Mouse (Mus musculus) olfactory bulb, adult 2 months (tissue): ENCODE measurements around the gene Vil1. TPM values are rescaled to one million over a fixed set of nuclear protein-coding genes. Genes with fewer than 3 reads are reported as not detected.

Experiments used
- H3K27ac ChIP-seq: fragments of 200-500 bp; 2 replicates; pipeline ENCODE4 v1.5.1; 2012; ENCODE audit warnings: low read depth, low read length; ENCODE audit not compliant: insufficient read depth
- H3K4me1 ChIP-seq: fragments of 200-500 bp; 2 replicates; pipeline ENCODE4 v1.6.1; 2012; ENCODE audit warnings: low read length; ENCODE audit not compliant: control insufficient read depth, insufficient read depth
- H3K4me3 ChIP-seq: fragments of 200-500 bp; 2 replicates; pipeline ENCODE4 v1.5.1; 2012; ENCODE audit warnings: mild to moderate bottlenecking, low read depth, low read length, moderate library complexity; ENCODE audit not compliant: insufficient read depth
- CTCF ChIP-seq: fragments of 200-500 bp; IDR thresholded peaks from 2 replicates; pipeline ENCODE4 v1.5.1; 2012; ENCODE audit warnings: low read depth, mild to moderate bottlenecking, low read length, moderate library complexity; ENCODE audit not compliant: insufficient read depth
- POLR2A ChIP-seq: fragments of 200-500 bp; IDR thresholded peaks from 2 replicates; pipeline ENCODE4 v1.6.1; 2012; ENCODE audit warnings: mild to moderate bottlenecking, low read depth, low read length, moderate library complexity; ENCODE audit not compliant: insufficient read depth
- WGBS: fragments of 180-500 bp; shearing (Covaris S2); methylation state at CpG from one replicate; pipeline ENCODE4 v1.1.7; 2018; 5-methylcytosine and 5-hydroxymethylcytosine counted together
- polyA plus RNA-seq: library from polyadenylated mRNA; stranded (reverse); fragments of >200 nt; gene quantifications from 2 replicates; pipeline ENCODE4 v1.2.4, GENCODE M21; 2012; ENCODE audit warnings: low replicate concordance; ENCODE audit not compliant: missing spikeins, insufficient read depth, insufficient read length

The Vil1 gene
- polyA plus RNA-seq, 1 experiment = not detected

GRCm38 (mm10) chr1:74386363-74386713 lies 22.8 kb upstream of the Vil1 start:
- TF ChIP-seq CTCF (no peak), POLR2A (no peak)
- whole genome bisulfite sequencing = 19% methylated on average over 7 of the region's 10 CpGs
- Histone ChIP-seq H3K27ac (peak overlapping the region; percentile 100), H3K4me3 (peak overlapping the region; percentile 99), H3K4me1 (peaks cover 18% of the 10 kb centered on the region)

DNA sequence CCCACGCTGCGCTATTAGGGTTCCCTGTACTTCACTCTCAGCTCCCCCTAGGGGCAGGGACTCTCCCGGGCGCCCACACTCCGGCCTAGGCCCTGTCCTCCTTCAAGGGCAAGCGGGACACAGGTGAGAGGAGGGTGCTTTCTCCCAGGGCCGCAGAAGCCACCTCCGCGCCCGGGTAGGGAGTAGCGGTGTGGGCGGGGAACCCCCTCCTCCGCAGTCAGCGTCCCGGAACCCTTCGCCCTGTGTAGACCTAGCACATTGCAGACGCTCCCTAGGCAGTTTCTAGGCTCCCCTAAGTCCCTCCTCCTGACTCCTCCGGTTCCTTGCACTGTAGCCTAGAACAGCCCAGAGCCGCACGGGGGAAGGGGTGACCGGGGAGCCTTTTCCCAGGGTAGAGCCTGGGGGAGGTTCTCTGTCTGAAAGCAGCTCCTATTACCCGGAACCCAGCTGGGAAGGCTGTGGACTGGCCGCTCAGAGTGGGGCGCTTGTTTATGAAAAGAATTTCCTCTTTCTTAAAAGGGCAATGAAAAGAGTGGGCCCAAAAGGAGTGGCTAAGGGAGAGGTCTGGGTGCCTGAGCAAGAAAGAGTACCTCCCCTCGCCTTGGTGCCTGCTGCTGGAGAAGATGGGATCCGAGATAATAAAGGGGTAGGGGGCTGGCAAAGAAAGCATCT lies 22.3 kb upstream of the Vil1 start:
- under 1% methylated on average over 26 of the region's 26 CpGs for WGBS
- H3K4me1 ChIP-seq = peaks cover 18% of the 10 kb centered on the region
- peak; percentile 81; the same call in 1 of the 2 replicates for TF ChIP-seq CTCF
- TF ChIP-seq POLR2A = peak; percentile 48; the same call in 1 of the 2 replicates
- H3K27ac ChIP-seq = peak overlapping the region; percentile 100
- peak overlapping the region; percentile 99 for H3K4me3 ChIP-seq

DNA sequence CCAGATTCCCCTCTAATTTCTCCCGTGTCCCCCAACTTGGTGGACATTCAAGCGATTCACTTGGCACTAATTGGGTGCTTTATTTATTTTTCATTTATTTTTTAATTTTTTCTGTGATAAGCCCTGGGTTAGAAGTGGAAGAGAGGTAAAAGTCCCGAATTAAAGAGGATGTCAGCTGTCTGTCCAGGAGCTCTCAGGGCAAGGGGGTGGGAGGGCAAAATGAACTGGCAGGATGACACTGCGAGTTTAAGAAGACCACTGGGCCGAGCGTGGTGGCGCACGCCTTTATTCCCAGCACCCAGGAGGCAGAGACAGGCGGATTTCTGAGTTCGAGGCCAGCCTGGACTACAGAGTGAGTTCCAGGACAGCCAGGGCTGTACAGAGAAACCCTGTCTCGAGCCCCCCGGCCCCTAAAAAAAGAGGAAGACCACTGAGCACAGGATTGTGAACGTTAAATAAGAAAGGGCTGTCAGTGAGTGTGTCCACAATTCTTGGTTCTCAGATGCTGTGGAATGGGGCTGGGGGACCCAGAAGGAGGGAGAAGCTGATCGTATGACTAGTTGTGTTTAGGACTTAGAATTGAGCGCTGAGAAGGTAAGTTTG lies 21.7 kb upstream of the Vil1 start:
- no peak for TF ChIP-seq CTCF
- no peak for TF ChIP-seq POLR2A
- WGBS = 45% methylated on average over 15 of the region's 15 CpGs
- H3K4me3 ChIP-seq = peak overlapping the region; percentile 99
- peaks cover 21% of the 10 kb centered on the region for H3K4me1 ChIP-seq
- peak overlapping the region; percentile 100 for H3K27ac ChIP-seq

GRCm38 (mm10) chr1:74388398-74388920 lies 20.7 kb upstream of the Vil1 start:
- H3K27ac ChIP-seq = no peak overlapping the region
- TF ChIP-seq CTCF (no peak), POLR2A (no peak)
- WGBS = 86% methylated on average over 7 of the region's 7 CpGs
- H3K4me3 ChIP-seq = no peak overlapping the region
- H3K4me1 ChIP-seq = peaks cover 29% of the 10 kb centered on the region

DNA sequence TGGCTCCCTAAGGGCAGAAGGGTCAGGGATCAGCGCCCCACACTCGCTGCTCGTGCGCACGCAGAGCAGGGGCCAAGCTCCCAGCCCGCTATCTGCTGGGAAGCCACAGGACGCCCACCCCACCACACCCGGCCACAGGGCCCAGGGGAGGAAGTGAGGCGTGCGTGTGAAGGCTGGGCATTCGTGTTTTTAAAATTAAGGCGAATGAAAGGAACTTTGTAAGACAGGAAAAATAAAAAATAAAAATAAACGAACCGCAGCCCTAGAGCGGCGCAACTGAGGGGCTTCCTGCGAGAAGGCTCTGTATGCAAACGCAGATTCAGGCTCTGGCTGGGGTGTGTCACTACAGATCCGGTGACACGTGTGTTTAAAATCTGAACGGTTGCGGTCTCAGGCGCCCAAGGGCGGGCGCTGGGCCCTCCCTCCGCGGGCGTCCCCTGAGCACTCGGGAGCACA lies 19.3 kb upstream of the Vil1 start:
- TF ChIP-seq CTCF = no peak
- no peak overlapping the region for H3K4me3 ChIP-seq
- H3K4me1 ChIP-seq = peaks cover 29% of the 10 kb centered on the region
- 35% methylated on average over 29 of the region's 29 CpGs for WGBS
- no peak overlapping the region for H3K27ac ChIP-seq

DNA sequence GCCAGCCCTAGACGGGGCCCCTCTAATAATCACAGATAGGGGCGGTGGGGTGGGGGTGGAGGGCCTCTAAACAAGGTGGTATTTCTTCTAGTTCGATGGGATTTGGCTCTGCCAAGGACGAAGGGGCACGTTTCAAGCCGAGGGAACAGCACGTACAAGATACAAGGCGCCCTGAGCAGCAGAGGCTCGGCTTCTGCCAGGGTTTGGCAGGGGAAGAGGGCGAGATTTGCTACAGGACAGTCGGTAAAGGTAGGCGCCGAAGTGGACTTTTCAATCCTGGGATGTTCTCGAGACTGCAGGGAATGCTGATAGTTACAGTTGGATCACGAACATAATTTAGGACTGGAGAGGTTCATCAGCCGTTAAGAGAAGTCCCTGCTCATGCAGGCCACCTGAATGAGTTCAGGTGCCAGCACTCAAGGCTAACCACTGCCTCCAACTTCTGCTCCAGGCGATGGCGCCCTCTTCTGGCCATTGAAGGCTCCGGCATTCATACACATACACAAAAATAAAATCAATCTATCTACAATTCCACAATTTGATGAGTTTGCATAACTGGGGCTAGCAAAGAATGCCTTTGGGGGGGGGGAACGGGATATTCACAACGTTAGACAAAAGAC lies 18.8 kb upstream of the Vil1 start:
- H3K27ac ChIP-seq = no peak overlapping the region
- peaks cover 29% of the 10 kb centered on the region for H3K4me1 ChIP-seq
- H3K4me3 ChIP-seq = no peak overlapping the region
- TF ChIP-seq POLR2A = no peak
- TF ChIP-seq CTCF = peak; percentile 26; the same call in 1 of the 2 replicates
- WGBS = 12% methylated on average over 21 of the region's 21 CpGs

- Histone ChIP-seq H3K4me1 (peaks cover 29% of the 10 kb centered on the region), H3K4me3 (peak within 1 kb of the TSS; percentile 74), H3K27ac (peak within 1 kb of the TSS; percentile 74)
- TF ChIP-seq CTCF (no peak), POLR2A (no peak)
- 3% methylated on average over 49 of the region's 51 CpGs for WGBS
These were observed 18.0 kb upstream of the Vil1 start, which contains the start of gene Ctdsp1 for GRCm38 (mm10) chr1:74390924-74391748. Ctdsp1 (plus strand) TSS chr1:74391509.

DNA sequence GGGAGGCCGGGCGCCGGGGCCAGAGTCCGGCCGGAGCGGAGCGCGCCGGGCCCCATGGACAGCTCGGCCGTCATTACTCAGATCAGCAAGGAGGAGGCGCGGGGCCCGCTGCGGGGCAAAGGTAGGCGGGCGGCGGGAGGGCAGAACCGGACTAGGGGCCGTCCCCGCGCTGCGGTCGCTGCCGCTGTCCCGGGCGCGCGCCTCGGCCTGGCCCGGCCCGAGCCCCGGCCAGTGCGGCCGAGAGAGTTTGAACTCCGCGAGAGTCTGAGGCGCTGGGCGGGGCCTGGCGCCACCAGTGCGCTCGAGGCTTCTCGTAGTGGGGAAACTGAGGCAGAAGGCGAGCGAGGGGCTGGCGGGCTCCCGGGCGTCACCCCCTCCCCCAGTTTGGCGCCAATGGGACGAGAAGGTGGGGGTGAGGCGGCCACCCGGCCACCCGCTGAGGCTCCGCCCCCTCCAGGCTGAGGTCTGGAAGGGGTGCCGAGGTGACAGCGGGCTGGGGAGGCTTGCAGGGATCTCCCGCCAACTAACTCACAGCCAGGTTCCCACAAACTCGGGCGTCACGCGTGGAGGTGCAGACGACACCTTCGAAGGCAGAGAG lies 17.2 kb upstream of the Vil1 start:
- TF ChIP-seq POLR2A (no peak), CTCF (peak; percentile 9; the same call in 1 of the 2 replicates)
- H3K4me1 ChIP-seq = peaks cover 30% of the 10 kb centered on the region
- H3K27ac ChIP-seq = peak overlapping the region; percentile 12; the same call in 1 of the 2 replicates
- under 1% methylated on average over 62 of the region's 63 CpGs for WGBS
- H3K4me3 ChIP-seq = peak overlapping the region; percentile 67
